Mouse (Mus musculus) erythroblast, adult 5-6 weeks (primary cell): ENCODE measurements around the gene Slc37a1. TPM values are rescaled to one million over a fixed set of nuclear protein-coding genes. Genes with fewer than 3 reads are reported as not detected.
"Not testable (repeated sequence)": the region's sequence is repeated elsewhere in the genome, so short reads cannot be mapped to it uniquely, and the experiment has no call there.

ENCODE experiments used
- ATAC-seq: replicated peaks from 2 replicates; pipeline ENCODE4 v1.8.0; 2016; ENCODE audit warnings: moderate number of reproducible peaks, mild to moderate bottlenecking, moderate TSS enrichment, inconsistent platforms; ENCODE audit not compliant: poor library complexity, low FRiP score, severe bottlenecking
- total RNA-seq, 2 experiments: library from RNA; stranded (forward) in 1 of 2; stranded (reverse) in 1 of 2; fragments of 150-400 nt in 1 of 2; fragments of 200-764, 138-1000 nt in 1 of 2; gene quantifications; 2 replicates each; pipeline versions ENCODE4 v1.2.3 to v1.2.4; 2015 to 2017; ENCODE audit warnings: low replicate concordance in 2 of 2

Gene Slc37a1
- total RNA-seq, 2 experiments from 2014 or later, result 0.58 to 1.1 TPM

- no peak for ATAC-seq
Measured at GRCm38 (mm10) chr17:31267138-31267537, 19.5 kb upstream of the Slc37a1 start.

- no peak for ATAC-seq
Measured at GRCm38 (mm10) chr17:31267603-31268002, 19.0 kb upstream of the Slc37a1 start.

GRCm38 (mm10) chr17:31268016-31268415 is 18.6 kb upstream of the Slc37a1 start:
- ATAC-seq, result no peak

GRCm38 (mm10) chr17:31269761-31270160 is 16.8 kb upstream of the Slc37a1 start:
- no peak for ATAC-seq

GRCm38 (mm10) chr17:31270246-31270645 is 16.3 kb upstream of the Slc37a1 start:
- no peak for ATAC-seq

GRCm38 (mm10) chr17:31270736-31271135 is 15.9 kb upstream of the Slc37a1 start:
- not testable (repeated sequence) for ATAC-seq

- no peak for ATAC-seq
Measured at GRCm38 (mm10) chr17:31271136-31271851, 15.3 kb upstream of the Slc37a1 start.

GRCm38 (mm10) chr17:31272416-31273165 is 14.0 kb upstream of the Slc37a1 start:
- ATAC-seq, result no peak

- ATAC-seq, result no peak
Measured at GRCm38 (mm10) chr17:31273631-31274030, 13.0 kb upstream of the Slc37a1 start.

GRCm38 (mm10) chr17:31275181-31275580 is 11.4 kb upstream of the Slc37a1 start:
- ATAC-seq, result no peak

- ATAC-seq, result no peak
Measured at GRCm38 (mm10) chr17:31276207-31276921, 10.2 kb upstream of the Slc37a1 start.

GRCm38 (mm10) chr17:31276922-31277918 is 9.4 kb upstream of the Slc37a1 start, which contains the start of gene Rsph1:
Gene Rsph1 (minus strand): TSS chr17:31277383.
- peak; percentile 52; the same call in 1 of the 2 replicates for ATAC-seq

- no peak for ATAC-seq
Measured at GRCm38 (mm10) chr17:31277931-31278330, 8.7 kb upstream of the Slc37a1 start.

GRCm38 (mm10) chr17:31279541-31279940 is 7.1 kb upstream of the Slc37a1 start:
- no peak for ATAC-seq

- no peak for ATAC-seq
Measured at GRCm38 (mm10) chr17:31280269-31280668, 6.3 kb upstream of the Slc37a1 start.

- ATAC-seq, result no peak
Measured at GRCm38 (mm10) chr17:31281830-31282686, 4.5 kb upstream of the Slc37a1 start.

- ATAC-seq, result no peak
Measured at GRCm38 (mm10) chr17:31282687-31283053, 3.9 kb upstream of the Slc37a1 start.

- ATAC-seq, result no peak
Measured at GRCm38 (mm10) chr17:31285867-31286266, 725 bp upstream of the Slc37a1 start.
